Comparison of ENCODE assay signal across 8 mouse cellular contexts in the genomic region with DNA sequence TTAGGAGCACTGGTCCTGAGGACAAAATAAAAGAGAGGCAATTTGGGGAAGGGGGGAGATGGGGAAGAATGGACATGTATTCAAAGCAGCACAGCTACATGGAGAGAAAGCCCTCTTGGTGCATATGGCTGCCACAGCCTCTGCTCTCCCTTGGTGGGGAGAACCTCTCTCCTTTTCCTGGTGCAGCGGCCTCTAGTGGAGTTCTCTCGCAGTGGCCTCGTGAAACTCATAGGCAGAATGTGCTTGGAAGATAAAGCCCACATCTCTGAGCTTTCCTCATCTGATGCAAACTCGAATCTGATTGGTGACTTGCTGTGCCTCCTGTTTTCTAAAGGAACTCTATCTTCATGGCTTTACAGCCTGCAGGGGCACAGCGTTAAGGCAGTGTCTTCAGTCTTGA. TPM values are rescaled to one million over a fixed set of nuclear protein-coding genes. Genes with fewer than 3 reads are reported as not detected.
DNase-seq lines count a peak whose midpoint lies in the region; ATAC-seq and TF ChIP-seq lines count a peak whose summit lies in the region.

No protein-coding gene starts in this region.

- DNase-seq in intestine, embryonic 14.5 days (ENCODE audit: low spot score): peak; percentile 72
- peak; percentile 53 for DNase-seq in T-cell, adult 2 months (ENCODE audit: low spot score)
- DNase-seq in embryo, embryonic 10.5 days (ENCODE audit: low spot score): peak; percentile 82
- DNase-seq in limb, embryonic 14.5 days (ENCODE audit: low spot score): peak; percentile 26
- peak; percentile 60 for DNase-seq in ovary, postnatal 36 days (ENCODE audit: low spot score)
- peak; percentile 62 to 66 for DNase-seq in thymus, postnatal 36 days

- 3% methylated on average over 5 of the region's 5 CpGs for whole genome bisulfite sequencing in intestine, embryonic 14.5 days
- 5% methylated on average over 5 of the region's 5 CpGs for WGBS in intestine, embryonic 15.5 days
- under 1% methylated on average over 5 of the region's 5 CpGs for WGBS in intestine, postnatal 0 days
- 5% methylated on average over 4 of the region's 5 CpGs for WGBS in limb, embryonic 14.5 days

- peaks cover 17% of the 10 kb centered on the region; the same call in 1 of the 2 replicates for H3K4me1 ChIP-seq in intestine, embryonic 14.5 days (replicated peaks; ENCODE audit: control insufficient read depth, insufficient read depth, low read length)
- H3K4me1 ChIP-seq in intestine, embryonic 15.5 days (replicated peaks): peaks cover 4% of the 10 kb centered on the region; the same call in 1 of the 2 replicates
- peaks cover 3% of the 10 kb centered on the region; the same call in 1 of the 2 replicates for H3K4me1 ChIP-seq in intestine, postnatal 0 days (replicated peaks; ENCODE audit: control insufficient read depth, insufficient read depth, low read length)
- peaks cover 22% of the 10 kb centered on the region for H3K4me1 ChIP-seq in limb, embryonic 14.5 days (ENCODE audit: control insufficient read depth, insufficient read depth, low read length)

- H3K36me3 ChIP-seq in intestine, embryonic 14.5 days (ENCODE audit: control insufficient read depth, insufficient read depth, low read length): no peaks in the 10 kb centered on the region
- no peaks in the 10 kb centered on the region for H3K36me3 ChIP-seq in intestine, embryonic 15.5 days
- no peaks in the 10 kb centered on the region for H3K36me3 ChIP-seq in intestine, postnatal 0 days (ENCODE audit: control insufficient read depth, insufficient read depth)
- no peaks in the 10 kb centered on the region for H3K36me3 ChIP-seq in limb, embryonic 14.5 days (ENCODE audit: control insufficient read depth, insufficient read depth, low read length)

- H3K27me3 ChIP-seq in intestine, embryonic 14.5 days (replicated peaks; ENCODE audit: control insufficient read depth, insufficient read depth, low read length): no peaks in the 10 kb centered on the region
- H3K27me3 ChIP-seq in intestine, embryonic 15.5 days (replicated peaks): no peaks in the 10 kb centered on the region
- no peaks in the 10 kb centered on the region for H3K27me3 ChIP-seq in intestine, postnatal 0 days (replicated peaks; ENCODE audit: control insufficient read depth, insufficient read depth, low read length)
- H3K27me3 ChIP-seq in limb, embryonic 14.5 days (ENCODE audit: control insufficient read depth, insufficient read depth, low read length): no peaks in the 10 kb centered on the region

- H3K27ac ChIP-seq in intestine, embryonic 14.5 days (ENCODE audit: low read depth): no peak overlapping the region
- H3K27ac ChIP-seq in intestine, embryonic 15.5 days: no peak overlapping the region
- H3K27ac ChIP-seq in intestine, postnatal 0 days (ENCODE audit: low read depth, low read length): no peak overlapping the region
- H3K27ac ChIP-seq in limb, embryonic 14.5 days (replicated peaks; ENCODE audit: low read depth, low read length): no peak overlapping the region

- no peak overlapping the region for H3K9ac ChIP-seq in intestine, embryonic 14.5 days (ENCODE audit: low read length)
- no peak overlapping the region for H3K9ac ChIP-seq in intestine, embryonic 15.5 days
- H3K9ac ChIP-seq in intestine, postnatal 0 days (ENCODE audit: low read depth, low read length): no peak overlapping the region
- no peak overlapping the region for H3K9ac ChIP-seq in limb, embryonic 14.5 days (ENCODE audit: low read depth, low read length, severe bottlenecking)

- no peak for TF ChIP-seq POLR2A in limb, embryonic 14.5 days (IDR thresholded peaks at IDR 0.05; ENCODE audit: borderline replicate concordance, extremely low read depth, insufficient read depth, insufficient read length)

- TF ChIP-seq CTCF in intestine, postnatal 0 days (IDR thresholded peaks at IDR 0.05; ENCODE audit: low read depth): peak; percentile 89

- no peaks in the 10 kb centered on the region for H3K9me3 ChIP-seq in intestine, embryonic 14.5 days (ENCODE audit: control insufficient read depth, low read length)
- no peaks in the 10 kb centered on the region for H3K9me3 ChIP-seq in intestine, embryonic 15.5 days
- no peaks in the 10 kb centered on the region for H3K9me3 ChIP-seq in intestine, postnatal 0 days (ENCODE audit: control insufficient read depth)
- no peaks in the 10 kb centered on the region for H3K9me3 ChIP-seq in limb, embryonic 14.5 days (ENCODE audit: control insufficient read depth, low read length)

- ATAC-seq in intestine, embryonic 14.5 days (replicated peaks; ENCODE audit: low FRiP score, low TSS enrichment, low read depth): no peak
- no peak for ATAC-seq in intestine, embryonic 15.5 days
- no peak for ATAC-seq in intestine, postnatal 0 days
- ATAC-seq in limb, embryonic 14.5 days (ENCODE audit: low FRiP score, low read depth): no peak

- H3K4me3 ChIP-seq in intestine, embryonic 14.5 days (ENCODE audit: low read depth, low read length): no peak overlapping the region
- no peak overlapping the region for H3K4me3 ChIP-seq in intestine, embryonic 15.5 days (replicated peaks)
- no peak overlapping the region for H3K4me3 ChIP-seq in intestine, postnatal 0 days (ENCODE audit: low read depth, low read length)
- no peak overlapping the region for H3K4me3 ChIP-seq in limb, embryonic 14.5 days (replicated peaks; ENCODE audit: low read length)

- H3K4me2 ChIP-seq in intestine, embryonic 14.5 days (ENCODE audit: low read length): no peak overlapping the region
- no peak overlapping the region for H3K4me2 ChIP-seq in intestine, embryonic 15.5 days (replicated peaks)
- no peak overlapping the region for H3K4me2 ChIP-seq in intestine, postnatal 0 days (replicated peaks; ENCODE audit: low read depth)
- H3K4me2 ChIP-seq in limb, embryonic 14.5 days (replicated peaks; ENCODE audit: low read depth, low read length, severe bottlenecking): no peak overlapping the region

RNA-seq across cellular contexts. Expression of gene Rpn2, which starts 19.1 kb away (rescaled TPM):
- 338 and 339 TPM in 2 replicates for polyA plus RNA-seq in intestine, embryonic 14.5 days (2014; fragmentation: Nextera tagmentation; extraction: Ambion mirVana)
- 331 and 342 TPM in 2 replicates for polyA plus RNA-seq in intestine, embryonic 15.5 days (2015; fragmentation: Nextera tagmentation; extraction: Ambion mirVana)
- 148 and 153 TPM in 2 replicates for polyA plus RNA-seq in intestine, postnatal 0 days (2015; fragmentation: Nextera tagmentation; extraction: Ambion mirVana)
- 329 and 384 TPM in 2 replicates for polyA plus RNA-seq in limb, embryonic 14.5 days (2012; rRNA removed)
- 307 and 315 TPM in 2 replicates for polyA plus RNA-seq in limb, embryonic 14.5 days (2014; fragmentation: Nextera tagmentation; extraction: Ambion mirVana)

RNA-seq across cellular contexts. Expression of gene Mroh8, which starts 19.6 kb away (rescaled TPM):
- polyA plus RNA-seq in intestine, embryonic 14.5 days (2014; fragmentation: Nextera tagmentation; extraction: Ambion mirVana): 0.32 and 0.62 TPM in 2 replicates
- 0.55 and 0.62 TPM in 2 replicates for polyA plus RNA-seq in intestine, embryonic 15.5 days (2015; fragmentation: Nextera tagmentation; extraction: Ambion mirVana)
- 0.09 and 0.21 TPM in 2 replicates for polyA plus RNA-seq in intestine, postnatal 0 days (2015; fragmentation: Nextera tagmentation; extraction: Ambion mirVana)
- polyA plus RNA-seq in limb, embryonic 14.5 days (2012; rRNA removed): 0.18 and 0.24 TPM in 2 replicates
- 0.35 and 0.36 TPM in 2 replicates for polyA plus RNA-seq in limb, embryonic 14.5 days (2014; fragmentation: Nextera tagmentation; extraction: Ambion mirVana)

RNA-seq across cellular contexts. Expression of gene Rbl1, which starts 55.4 kb away (rescaled TPM):
- polyA plus RNA-seq in intestine, embryonic 14.5 days (2014; fragmentation: Nextera tagmentation; extraction: Ambion mirVana): 25.0 and 25.8 TPM in 2 replicates
- 19.5 and 23.3 TPM in 2 replicates for polyA plus RNA-seq in intestine, embryonic 15.5 days (2015; fragmentation: Nextera tagmentation; extraction: Ambion mirVana)
- 9.3 and 9.7 TPM in 2 replicates for polyA plus RNA-seq in intestine, postnatal 0 days (2015; fragmentation: Nextera tagmentation; extraction: Ambion mirVana)
- polyA plus RNA-seq in limb, embryonic 14.5 days (2012; rRNA removed): 19.7 and 19.9 TPM in 2 replicates
- polyA plus RNA-seq in limb, embryonic 14.5 days (2014; fragmentation: Nextera tagmentation; extraction: Ambion mirVana): 20.2 and 20.4 TPM in 2 replicates

Comparison
In these comparisons a context has a peak if more than half of its experiments do, and no peak if none do; other contexts are left out.
1. DNase-seq: peak in every context shown above with its lines; median percentile 82 in embryo, embryonic 10.5 days; 72 in intestine, embryonic 14.5 days; 64 in thymus, postnatal 36 days; 60 in ovary, postnatal 36 days; 53 in T-cell, adult 2 months; 26 in limb, embryonic 14.5 days.